Mouse (Mus musculus): Measurements from ENCODE around the gene Mpig6b.
A peak's percentile ranks its signal among the peaks of the same experiment; 100 is the strongest.

The Mpig6b gene

DNA sequence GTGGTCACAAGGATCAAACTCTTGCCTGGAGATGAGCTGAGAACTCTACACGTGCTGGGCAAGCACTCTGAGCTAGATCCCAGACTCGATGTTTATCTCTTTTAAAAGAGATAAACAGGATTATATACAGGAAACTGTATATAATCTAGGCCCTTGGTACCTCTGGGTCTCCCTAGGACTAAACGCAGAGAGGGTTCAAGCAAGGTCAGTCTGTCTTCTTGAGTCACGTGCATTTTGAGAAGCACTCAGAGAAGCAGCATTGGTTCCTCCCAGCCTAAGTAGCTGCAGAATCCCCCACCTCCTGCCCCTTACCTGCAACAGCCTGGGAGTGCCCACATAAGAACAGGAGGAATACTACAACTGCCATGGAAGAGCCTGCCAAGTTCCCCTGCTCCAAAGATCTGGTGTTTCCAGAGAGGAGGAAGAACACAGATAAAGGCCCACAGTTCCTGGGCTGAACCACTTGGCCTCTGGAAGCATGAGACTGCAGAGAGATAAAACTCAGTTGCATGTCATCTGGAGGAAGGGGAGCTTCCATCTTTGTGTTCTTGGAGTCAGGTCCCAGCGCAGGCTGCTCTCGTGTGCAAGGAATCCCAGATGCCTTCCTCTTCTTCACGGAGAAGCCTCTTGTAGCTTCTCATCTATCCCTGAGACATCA, 19.4 kb upstream of the Mpig6b start, which contains the start of gene Ly6g6f:
Ly6g6f (minus strand) TSS at position 403 of the 658 bp plus-strand sequence.
- no peak for DNase-seq (ENCODE audit: low spot score)

DNA sequence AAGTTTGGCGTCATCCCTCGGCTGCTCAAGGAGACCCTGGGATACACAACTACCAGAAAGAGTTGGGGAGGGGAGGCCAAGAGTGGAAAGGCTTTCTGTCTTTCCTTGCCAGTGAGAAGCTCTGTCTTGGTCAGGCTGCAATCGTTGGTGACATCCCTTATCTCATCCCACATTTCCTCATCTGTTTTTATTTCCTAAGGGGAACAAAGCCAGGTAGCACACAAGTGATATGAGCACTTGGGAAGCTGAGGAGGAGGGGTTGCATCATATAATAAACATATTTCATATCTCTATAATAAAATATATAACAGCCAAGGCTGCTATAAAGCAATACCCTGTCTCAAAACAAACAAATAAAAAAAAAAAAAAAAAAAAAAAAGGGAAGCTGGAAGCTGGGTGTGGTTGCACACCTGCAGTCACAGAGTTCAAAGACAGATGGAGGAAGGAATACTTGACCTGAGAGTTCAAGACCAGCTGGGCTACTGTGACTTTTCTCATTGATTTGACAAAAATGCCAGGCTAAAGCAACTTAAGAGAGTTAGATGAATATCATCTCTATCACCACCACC, 18.0 kb upstream of the Mpig6b start:
- DNase-seq (ENCODE audit: low spot score): no peak

DNA sequence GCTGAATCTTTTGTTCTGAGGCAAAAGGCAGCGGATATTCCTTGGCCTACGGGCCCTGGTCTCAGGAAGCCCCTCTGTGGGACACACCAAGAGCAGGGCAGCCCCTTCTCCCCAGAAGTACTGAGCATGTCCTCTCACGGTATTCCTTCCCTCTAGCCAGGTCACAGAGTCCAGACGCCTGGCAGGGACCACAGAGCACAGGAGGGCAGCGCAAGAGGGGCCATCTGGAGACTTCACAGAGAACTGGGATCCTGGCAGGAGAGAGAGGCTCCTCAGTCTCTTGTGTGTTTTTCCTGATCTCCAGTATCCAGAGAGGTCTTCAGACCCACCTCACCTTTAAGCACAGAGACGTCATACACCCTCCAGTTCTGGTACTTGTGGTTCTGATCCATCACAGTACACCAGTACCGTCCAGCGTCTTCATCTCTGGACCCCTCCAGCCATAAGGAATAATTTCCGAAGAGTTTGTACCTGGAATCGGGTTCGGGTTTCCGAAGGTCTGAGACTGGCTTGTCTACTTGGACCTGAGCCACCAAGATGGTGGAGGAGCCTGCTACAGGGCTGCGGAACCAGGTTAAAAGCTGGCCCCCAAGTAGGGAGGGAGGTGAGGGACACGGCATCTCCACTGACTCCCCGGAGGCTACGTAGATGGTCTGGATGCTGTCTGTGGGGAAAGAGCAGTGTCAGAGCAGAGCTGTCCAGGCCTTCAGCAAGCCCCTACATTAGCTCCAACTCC, 17.0 kb upstream of the Mpig6b start:
- no peak for DNase-seq (ENCODE audit: low spot score)

DNA sequence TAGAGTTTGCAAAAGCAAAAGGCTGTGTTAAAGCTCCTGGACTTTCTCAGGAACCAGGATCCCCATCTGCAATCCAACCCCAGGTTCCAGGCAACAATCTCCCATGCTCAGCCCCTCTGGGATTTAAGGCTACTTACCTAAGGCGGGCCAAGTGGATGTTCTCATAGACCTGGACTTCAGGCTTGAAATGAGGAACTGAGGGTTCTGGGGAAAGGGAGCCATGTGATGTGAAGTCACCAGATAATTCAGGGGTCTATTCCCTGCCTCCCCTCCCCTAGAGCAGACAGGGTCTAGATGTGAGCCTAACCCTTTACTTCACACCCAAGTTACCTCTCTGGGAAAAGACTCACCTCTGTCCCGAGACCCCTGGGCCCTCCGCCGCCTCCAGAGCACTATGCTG, 14.7 kb upstream of the Mpig6b start:
- DNase-seq (ENCODE audit: low spot score): no peak

DNA sequence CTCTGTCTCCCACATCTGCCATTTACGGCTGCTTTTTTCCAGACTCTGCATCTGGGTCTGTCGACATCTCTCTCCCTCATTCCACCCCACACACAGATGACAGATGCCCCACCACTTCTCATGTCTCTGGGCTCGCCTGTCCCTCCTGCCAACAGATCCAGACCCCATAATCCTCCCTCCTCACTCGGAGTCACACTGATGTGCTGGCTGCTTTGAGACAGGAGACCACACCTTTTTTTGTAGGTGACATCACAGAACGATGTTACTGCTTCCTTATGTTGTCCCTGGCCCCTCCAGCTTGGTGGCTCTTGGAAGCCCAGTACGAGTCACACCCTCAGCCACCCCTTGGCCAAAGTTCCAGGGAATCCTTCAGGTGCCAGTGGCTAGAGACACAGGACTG, 14.3 kb upstream of the Mpig6b start:
- DNase-seq (ENCODE audit: low spot score): peak; percentile 45

DNA sequence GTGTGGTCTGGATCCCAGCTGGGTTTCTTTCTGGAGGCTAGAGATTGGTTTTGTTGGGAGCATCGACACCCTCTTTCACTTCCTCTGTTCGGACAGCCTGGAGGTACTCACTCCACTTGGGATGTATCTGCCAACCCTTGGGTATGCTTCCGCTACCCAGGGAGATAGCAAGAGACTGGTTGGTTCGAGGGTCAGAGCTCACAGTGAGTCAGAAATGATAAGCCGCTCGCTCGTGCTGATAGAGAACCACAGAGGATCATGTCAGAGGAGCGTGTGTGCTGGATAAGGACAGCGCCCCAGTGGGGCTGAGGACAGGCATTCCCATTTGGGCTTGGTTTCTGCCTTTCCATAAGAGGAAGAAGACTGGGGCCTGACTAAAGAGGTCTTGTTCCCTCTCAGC, 13.8 kb upstream of the Mpig6b start:
- peak; percentile 80 for DNase-seq (ENCODE audit: low spot score)

DNA sequence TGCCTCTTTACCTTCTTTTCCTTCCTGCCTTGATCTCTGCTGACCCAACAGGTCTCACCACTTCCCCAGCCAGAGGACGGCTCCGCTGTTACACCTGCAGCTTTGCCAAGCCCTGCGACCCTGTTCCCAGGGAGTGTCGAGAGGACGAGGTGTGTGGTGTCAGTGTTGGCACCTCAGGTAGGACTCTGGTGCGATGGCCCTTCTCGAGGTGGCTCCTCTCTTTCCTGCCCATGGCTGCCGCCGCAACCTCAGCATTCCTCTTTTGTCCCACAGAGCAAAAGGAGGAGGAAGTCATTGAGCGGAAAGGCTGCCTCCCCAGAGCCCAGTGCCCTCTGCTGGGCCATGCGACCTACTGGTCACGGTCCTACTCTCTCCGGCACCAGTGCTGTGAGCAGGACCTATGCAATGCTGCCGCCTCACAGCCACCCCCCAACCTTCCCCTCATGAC, 11.8 kb upstream of the Mpig6b start, which contains the start of gene Ly6g6d:
Ly6g6d (minus strand) TSS at position 280 of the 448 bp plus-strand sequence.
- DNase-seq (ENCODE audit: low spot score): no peak

DNA sequence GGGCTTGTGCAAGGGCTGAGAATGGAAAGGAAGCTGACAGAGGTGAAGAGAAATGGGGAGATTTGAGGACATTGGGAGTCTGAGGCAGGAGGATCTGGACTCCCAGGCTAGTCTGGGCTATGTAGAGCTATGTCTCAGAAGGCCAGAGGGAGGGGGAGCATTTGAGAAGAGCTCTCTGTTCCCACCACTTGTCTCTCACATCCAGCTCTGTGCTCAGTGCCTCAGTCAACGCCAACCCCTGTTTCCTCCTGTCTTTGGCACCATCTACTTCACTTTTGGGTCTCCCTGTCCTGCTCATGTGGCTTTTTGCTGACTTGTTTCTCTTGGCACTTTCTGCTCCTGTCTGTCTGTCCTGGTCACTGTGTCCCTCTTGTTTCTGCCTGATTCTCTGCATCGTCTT, 11.3 kb upstream of the Mpig6b start:
- no peak for DNase-seq (ENCODE audit: low spot score)

DNA sequence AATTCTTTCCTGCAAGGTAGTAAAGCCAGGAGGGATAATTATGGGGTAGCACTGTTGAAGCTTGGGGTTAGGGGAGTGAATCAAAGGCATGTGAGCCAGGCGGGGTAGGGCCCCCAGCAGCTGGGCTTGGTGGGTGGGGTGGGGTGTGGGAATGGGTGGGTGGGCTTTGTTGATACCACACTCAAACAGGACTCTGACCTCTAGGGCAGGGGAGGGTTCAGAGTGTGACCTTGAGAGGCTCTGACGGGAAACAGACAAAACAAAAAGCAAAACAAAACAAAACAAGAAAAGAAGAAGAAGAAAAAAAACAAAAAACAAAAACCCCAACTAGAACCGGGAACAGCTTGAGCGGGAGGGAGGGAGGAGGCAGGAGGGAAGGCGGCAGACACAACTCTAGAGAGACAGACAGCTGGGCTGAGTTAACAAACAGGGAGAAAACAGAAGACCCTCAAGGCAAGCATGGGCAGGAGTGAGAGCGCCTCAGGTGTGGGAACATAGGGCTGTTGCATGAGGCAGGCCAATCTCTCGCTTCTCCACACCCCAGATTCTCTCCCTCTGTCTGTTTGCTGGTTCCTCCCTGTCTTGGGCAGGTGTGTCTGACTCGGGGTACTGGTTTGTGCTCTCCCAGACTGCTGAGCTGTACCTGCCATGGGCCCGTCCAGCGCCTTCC, 10.7 kb upstream of the Mpig6b start, which contains the start of gene Ly6g6e:
Ly6g6e (plus strand) TSS at position 396 of the 670 bp plus-strand sequence.
- DNase-seq (ENCODE audit: low spot score): no peak

DNA sequence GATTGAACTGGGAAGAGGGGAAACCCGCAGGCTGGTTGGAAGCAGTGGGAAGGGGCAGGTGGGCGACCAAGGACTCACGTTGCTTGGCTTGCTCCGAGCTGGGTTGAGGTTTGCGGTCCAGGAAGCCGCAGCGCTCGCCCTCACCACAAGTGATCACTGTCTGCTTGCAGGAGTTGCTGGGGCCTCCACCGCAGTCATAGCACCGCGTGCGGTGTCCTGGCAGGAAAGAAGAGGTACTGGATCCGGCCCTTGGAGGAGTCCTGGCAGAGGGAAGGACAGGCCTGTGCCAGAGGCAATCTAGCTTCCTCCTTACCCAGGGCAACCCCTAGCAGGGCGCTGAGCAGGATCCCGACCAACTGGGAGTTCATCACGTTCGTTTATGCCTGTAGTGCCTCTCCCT, 8.1 kb upstream of the Mpig6b start:
- no peak for DNase-seq (ENCODE audit: low spot score)

DNA sequence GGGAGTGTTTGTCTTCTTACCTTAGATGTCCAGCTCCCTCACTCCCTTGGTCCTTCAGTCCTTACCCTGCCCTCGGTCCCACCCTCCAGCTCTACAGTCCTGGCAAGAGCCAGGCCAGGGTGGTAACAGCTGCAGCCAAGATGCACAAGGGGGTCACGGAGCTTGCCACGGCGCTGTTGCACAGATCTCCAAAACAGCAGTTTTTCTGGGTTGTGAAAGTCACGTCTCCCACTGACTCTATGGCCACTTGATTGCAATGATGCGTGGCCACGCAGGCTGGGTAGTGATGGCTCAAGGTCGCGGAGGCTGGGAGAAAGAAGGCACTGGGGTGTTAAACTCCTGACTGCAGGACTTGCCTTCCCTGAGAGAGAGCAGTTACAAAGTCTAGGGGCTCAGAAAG, 5.5 kb upstream of the Mpig6b start:
- no peak for DNase-seq (ENCODE audit: low spot score)

DNA sequence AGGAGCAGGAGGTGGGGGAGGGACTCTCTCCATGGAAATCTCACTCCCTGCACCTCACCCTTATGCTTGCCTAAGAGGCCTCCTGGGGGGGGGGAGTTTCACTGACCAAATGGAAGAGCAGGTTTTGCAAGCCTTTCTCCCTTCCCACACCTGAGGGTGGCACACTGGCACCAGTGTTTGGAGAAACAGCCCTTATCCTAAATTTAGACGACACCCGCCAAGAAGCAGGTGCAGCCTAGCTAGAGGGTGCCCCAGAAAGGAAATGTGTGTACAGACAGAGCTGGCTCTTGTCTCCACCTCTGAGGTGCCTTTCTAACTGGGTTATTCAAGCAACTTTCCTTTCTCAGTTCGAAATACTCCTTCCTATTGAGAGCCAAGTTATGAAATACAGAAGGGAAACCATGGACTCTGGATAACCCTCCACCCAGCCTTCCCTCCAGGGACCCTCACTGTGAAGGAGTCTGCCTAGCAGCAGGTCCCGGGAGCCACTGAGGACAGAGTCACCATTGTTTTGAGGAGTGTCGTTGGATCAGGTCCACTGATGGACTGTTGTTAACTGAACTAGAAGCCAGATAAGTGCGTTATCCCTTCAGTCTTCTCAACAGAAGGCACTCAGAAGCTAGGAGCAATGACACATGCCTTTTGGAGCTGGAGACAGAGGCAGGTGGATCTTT, 4.7 kb upstream of the Mpig6b start:
- no peak for DNase-seq (ENCODE audit: low spot score)

DNA sequence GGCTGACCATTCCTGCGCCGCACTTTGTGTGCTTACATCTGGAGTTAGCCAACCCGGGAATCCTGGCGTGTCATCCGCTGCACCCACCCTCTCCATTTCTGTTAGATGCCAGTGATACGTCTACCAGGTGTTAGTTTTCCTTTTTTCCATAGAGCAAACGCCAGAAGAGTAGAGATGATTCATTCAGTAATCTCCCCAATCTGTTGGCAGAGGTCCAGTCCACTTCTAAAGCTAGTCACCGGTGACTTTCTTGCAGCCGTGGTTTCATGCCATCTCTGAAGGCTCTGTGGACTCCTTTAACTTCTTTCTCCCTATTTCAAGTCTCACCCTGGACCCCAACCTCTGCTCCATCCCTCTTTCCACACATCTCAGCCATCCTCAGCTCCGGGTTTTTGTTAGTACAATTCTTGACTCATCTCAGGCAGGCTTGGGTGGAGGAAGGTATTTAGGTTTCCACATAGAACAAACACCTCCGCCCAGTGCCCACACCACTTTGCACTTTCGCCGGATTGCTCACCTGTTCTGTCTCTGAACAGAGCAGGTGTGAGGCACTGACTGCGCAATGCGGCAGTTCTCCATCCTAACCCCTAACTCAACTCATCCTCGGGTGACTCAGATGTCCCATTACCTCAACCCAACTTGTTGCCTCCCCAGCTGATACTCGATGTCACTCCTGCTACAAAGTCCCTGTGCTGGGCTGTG, 2.4 kb upstream of the Mpig6b start:
- no peak for DNase-seq (ENCODE audit: low spot score)

DNA sequence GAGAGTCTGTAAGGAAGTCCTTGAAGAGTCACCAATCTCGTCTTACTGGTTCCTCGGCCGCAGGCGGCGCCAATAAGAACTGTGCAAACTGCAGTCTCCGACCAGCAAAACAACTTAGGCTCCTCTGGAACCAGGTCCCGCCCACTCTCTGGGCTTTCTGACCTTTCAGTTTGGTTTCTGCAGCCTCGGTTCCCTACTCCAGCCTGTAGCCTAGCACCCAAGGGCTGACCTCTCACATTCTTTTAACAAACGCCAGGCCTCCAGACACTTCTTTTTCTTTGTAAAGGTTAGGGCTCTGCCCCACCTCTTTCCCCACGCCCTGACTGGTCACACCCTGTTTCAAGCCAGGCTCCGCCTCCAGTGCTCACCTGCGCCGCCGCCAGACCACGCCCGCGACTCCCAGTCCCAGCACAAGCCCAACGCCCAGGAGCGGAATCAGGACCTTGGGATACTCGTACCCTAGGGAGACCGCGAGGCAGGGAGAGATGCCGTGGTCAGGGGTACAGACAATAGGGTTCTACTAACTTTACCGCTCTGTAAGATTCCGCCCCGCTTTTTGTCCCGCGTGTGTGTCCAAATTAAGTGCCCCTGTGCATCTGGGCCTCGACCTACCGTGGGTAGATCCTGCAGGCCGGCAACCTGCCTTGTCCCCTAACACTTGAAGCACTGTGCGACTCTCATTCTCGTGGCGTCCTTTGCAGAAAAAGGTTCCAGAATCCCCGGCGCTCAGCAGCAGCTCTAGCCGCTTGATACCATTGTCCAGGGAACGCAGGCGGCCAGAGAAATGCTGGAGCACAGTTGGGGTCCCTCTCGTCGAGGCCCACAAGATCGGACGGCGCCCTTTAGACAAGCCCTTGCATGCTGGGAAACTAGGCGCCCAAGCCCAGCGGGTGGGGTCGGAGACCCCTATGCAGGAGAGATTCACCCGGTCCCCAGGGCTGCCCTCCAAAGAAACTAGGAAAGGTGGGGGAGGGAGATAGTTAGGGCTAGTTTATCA, 735 bp downstream of the Mpig6b start, which contains the start of gene Ly6g6c:
Ly6g6c (plus strand) TSS at position 438 of the 997 bp plus-strand sequence.
- no peak for DNase-seq (ENCODE audit: low spot score)

DNA sequence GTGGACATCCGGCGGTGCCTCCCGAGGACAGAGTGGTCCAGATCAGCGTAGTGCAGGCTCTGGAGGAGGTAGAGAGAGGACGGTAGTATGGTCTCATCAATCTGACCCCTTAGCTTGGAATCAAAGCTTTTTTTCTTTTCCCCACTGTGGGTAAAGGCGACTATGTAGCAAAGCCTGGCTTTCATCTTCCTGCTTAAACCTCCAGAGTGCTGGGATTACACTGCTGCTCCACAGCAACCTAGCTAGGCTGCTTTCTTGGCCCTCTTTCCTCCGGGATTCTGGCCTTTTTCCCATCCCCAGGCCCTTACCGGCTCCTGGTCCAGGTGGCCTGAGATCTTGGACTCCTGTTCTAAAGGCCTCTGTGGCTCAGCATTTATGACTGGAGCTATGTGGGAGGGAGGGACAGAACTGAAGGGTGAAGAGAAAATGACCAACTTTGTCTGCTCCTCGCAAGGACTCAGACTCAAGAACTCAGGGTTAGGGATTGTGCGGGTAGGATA, 1.6 kb downstream of the Mpig6b start:
- DNase-seq (ENCODE audit: low spot score): no peak

DNA sequence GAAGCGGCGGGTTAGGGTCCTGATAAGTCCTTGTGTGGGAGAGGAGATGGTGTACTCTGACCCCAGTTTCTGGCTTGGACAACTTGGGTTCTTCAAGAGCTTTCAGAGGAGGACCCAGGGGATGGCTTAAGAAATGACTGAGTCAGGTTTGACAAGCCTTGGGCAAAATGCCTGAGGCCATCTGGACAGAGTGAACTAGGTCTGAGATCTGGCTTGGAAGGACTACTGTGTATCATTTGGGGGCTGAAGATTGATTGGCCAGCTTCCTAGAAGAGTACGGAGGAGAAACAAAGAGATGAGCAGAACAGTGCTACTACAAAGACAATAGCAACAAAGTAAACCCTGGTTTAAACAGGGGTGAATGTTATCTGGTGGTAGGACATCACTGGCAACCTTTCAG, 2.5 kb downstream of the Mpig6b start:
- no peak for DNase-seq (ENCODE audit: low spot score)

DNA sequence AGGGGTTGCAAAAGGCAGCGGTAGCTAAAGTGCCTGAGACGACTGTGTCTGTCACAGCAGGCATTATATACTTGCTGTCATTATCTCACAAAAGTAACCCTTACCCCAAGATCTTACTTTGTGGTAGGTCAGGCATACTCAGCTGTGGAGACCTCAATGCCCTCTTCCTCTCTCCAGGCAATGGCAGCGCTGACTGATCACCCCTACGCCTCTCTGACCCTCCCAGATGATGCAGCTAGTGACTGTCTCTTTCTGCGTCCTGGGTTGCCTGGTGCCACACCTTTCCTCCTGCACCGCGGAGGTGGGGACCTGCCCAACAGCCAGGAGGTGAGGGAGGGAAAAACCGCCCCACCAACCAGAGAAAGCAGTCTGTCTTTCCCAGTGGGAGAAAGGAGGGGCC, 4.7 kb downstream of the Mpig6b start:
- DNase-seq (ENCODE audit: low spot score): no peak

DNA sequence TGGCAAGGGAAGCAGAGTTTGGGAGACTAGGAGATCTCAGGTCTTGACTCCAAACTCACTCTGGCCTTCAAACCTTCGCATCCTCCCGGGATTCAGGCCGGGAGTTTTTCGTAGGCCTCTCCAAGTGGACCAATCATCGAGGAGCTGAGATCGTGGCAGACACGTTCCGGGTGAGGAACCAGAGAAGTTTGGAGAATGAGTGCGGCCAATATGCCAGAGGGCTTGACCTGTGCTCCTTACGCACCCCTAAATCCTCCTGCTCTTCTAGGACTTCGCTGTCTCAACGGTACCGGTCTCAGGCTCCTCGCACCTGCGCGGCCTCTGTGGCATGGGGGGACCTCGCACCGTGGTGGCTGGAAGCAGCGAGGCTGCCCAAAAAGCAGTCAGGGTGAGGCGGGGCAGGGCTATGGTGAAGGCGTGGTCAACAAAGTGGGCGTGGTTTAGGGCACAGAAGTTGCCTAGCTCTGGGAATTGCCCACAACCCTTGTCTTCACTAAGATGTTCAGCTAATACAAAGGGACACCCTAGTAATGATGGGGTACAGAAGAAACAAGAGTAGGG, 5.2 kb downstream of the Mpig6b start:
- peak; percentile 49 for DNase-seq (ENCODE audit: low spot score)

DNA sequence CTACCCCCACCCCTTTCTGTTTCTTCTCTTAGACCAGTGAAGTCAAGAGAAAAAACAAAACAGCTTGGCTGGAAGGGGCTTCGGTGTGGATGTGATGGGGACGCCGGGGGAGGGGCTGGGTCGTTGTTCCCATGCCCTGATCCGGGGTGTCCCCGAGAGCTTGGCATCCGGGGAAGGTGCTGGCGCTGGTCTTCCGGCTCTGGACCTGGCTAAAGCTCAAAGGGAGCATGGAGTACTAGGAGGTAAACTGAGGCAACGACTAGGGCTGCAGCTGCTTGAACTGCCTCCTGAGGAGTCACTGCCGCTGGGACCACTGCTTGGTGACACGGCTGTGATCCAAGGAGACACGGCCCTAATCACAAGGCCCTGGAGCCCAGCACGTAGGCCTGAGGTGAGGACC, 5.9 kb downstream of the Mpig6b start:
- DNase-seq (ENCODE audit: low spot score): no peak

Measured in c-Kit-positive CD71-positive TER-119-positive erythroid progenitor cells, embryonic 14.5 days (primary cell).